Comparison of ENCODE assay signal across 8 mouse cellular contexts in the genomic region with DNA sequence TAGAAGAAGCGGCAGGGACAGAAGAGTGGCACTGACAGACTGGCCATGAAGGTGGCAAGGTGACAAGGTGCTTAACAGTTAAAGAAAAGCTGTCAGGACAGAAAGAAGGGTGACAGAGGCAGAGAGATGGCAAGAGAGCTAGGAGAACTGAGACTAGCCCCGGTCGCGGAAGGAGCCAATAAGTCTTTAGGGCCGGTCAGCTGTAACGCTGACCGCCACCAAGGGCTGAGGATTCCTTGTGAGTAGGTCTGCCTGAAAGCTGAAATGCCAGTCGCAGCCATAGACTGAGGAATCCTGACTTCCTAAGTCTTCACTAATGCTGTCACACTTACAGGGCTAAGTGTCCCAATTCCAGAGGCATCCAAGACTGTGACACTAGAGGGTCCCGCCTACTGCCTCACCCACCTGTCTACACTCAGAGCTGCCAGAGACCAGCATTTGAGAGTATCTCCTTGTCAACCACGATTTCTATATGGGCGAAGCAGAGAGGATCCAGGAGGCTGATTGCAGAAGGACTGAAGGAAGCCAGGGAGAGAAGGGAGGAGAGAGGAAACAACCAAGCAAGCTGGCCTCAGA. TPM values are rescaled to one million over a fixed set of nuclear protein-coding genes. Genes with fewer than 3 reads are reported as not detected.
DNase-seq lines count a peak whose midpoint lies in the region; ATAC-seq lines count a peak whose summit lies in the region.

No protein-coding gene starts in this region.

- ATAC-seq in heart, embryonic 13.5 days (ENCODE audit: extremely low read depth, insufficient number of reproducible peaks, low FRiP score, low TSS enrichment): no peak
- no peak for ATAC-seq in neural tube, embryonic 11.5 days (ENCODE audit: insufficient read depth, low FRiP score, low TSS enrichment)
- 0 out of 2 replicates have a peak, but pooled peaks have one; percentile 20 for ATAC-seq in intestine, embryonic 16.5 days
- ATAC-seq in neural tube, embryonic 15.5 days (ENCODE audit: low FRiP score): peak; percentile 44; the same call in 1 of the 2 replicates

- peak overlapping the region; percentile 57; the same call in 1 of the 2 replicates for H3K9ac ChIP-seq in heart, embryonic 13.5 days
- 0 out of 2 replicates have a peak overlapping the region, but pooled peaks have one; percentile 26 for H3K9ac ChIP-seq in neural tube, embryonic 11.5 days (ENCODE audit: low read length)
- peak overlapping the region; percentile 38; the same call in 1 of the 2 replicates for H3K9ac ChIP-seq in intestine, embryonic 16.5 days (ENCODE audit: low read depth, low read length)
- H3K9ac ChIP-seq in neural tube, embryonic 15.5 days (replicated peaks): 0 out of 2 replicates have a peak overlapping the region, but pooled peaks have one; percentile 17

- H3K4me1 ChIP-seq in heart, embryonic 13.5 days: peaks cover 19% of the 10 kb centered on the region
- peaks cover 7% of the 10 kb centered on the region for H3K4me1 ChIP-seq in neural tube, embryonic 11.5 days (ENCODE audit: control insufficient read depth, insufficient read depth, low read length)
- peaks cover 6% of the 10 kb centered on the region for H3K4me1 ChIP-seq in intestine, embryonic 16.5 days (ENCODE audit: control insufficient read depth, insufficient read depth, low read length)
- peaks cover 15% of the 10 kb centered on the region for H3K4me1 ChIP-seq in neural tube, embryonic 15.5 days

- no peak for DNase-seq in heart, postnatal 4 days
- no peak for DNase-seq in neural tube, embryonic 11.5 days (ENCODE audit: low spot score)
- DNase-seq in neural tube, embryonic 10.5 days (ENCODE audit: extremely low spot score, low spot score): no peak
- DNase-seq in spleen, adult 18-20 months: no peak
- no peak for DNase-seq in embryo, embryonic 11 days

- H3K4me3 ChIP-seq in heart, embryonic 13.5 days: peak overlapping the region; percentile 22; the same call in 1 of the 2 replicates
- H3K4me3 ChIP-seq in neural tube, embryonic 11.5 days (ENCODE audit: low read depth, low read length): no peak overlapping the region
- no peak overlapping the region for H3K4me3 ChIP-seq in intestine, embryonic 16.5 days (ENCODE audit: low read length)
- no peak overlapping the region for H3K4me3 ChIP-seq in neural tube, embryonic 15.5 days (replicated peaks)

- H3K27me3 ChIP-seq in heart, embryonic 13.5 days (replicated peaks): no peaks in the 10 kb centered on the region
- no peaks in the 10 kb centered on the region for H3K27me3 ChIP-seq in neural tube, embryonic 11.5 days (ENCODE audit: control insufficient read depth, insufficient read depth, low read length)
- H3K27me3 ChIP-seq in intestine, embryonic 16.5 days (replicated peaks; ENCODE audit: control insufficient read depth, insufficient read depth, low read length): no peaks in the 10 kb centered on the region
- no peaks in the 10 kb centered on the region for H3K27me3 ChIP-seq in neural tube, embryonic 15.5 days (replicated peaks)

- no peak overlapping the region for H3K27ac ChIP-seq in heart, embryonic 13.5 days (replicated peaks)
- H3K27ac ChIP-seq in neural tube, embryonic 11.5 days (ENCODE audit: low read depth, low read length): no peak overlapping the region
- no peak overlapping the region for H3K27ac ChIP-seq in intestine, embryonic 16.5 days (ENCODE audit: low read length)
- H3K27ac ChIP-seq in neural tube, embryonic 15.5 days (replicated peaks): peak overlapping the region; percentile 65; the same call in 1 of the 2 replicates

- peak overlapping the region; percentile 61 for H3K4me2 ChIP-seq in heart, embryonic 13.5 days
- H3K4me2 ChIP-seq in neural tube, embryonic 11.5 days (ENCODE audit: low read depth): no peak overlapping the region
- peak overlapping the region; percentile 32; the same call in 1 of the 2 replicates for H3K4me2 ChIP-seq in intestine, embryonic 16.5 days (ENCODE audit: low read depth, low read length)
- peak overlapping the region; percentile 47 for H3K4me2 ChIP-seq in neural tube, embryonic 15.5 days

- no peaks in the 10 kb centered on the region for H3K9me3 ChIP-seq in heart, embryonic 13.5 days
- H3K9me3 ChIP-seq in neural tube, embryonic 11.5 days (ENCODE audit: control insufficient read depth, low read length): no peaks in the 10 kb centered on the region
- no peaks in the 10 kb centered on the region for H3K9me3 ChIP-seq in intestine, embryonic 16.5 days (ENCODE audit: control insufficient read depth, low read length)
- no peaks in the 10 kb centered on the region for H3K9me3 ChIP-seq in neural tube, embryonic 15.5 days (replicated peaks)

- 50% methylated on average over 11 of the region's 11 CpGs for WGBS in heart, embryonic 13.5 days
- WGBS in neural tube, embryonic 11.5 days: 77% methylated on average over 11 of the region's 11 CpGs
- WGBS in intestine, embryonic 16.5 days: 63% methylated on average over 11 of the region's 11 CpGs
- WGBS in neural tube, embryonic 15.5 days: 66% methylated on average over 11 of the region's 11 CpGs

- H3K36me3 ChIP-seq in heart, embryonic 13.5 days: no peaks in the 10 kb centered on the region
- no peaks in the 10 kb centered on the region for H3K36me3 ChIP-seq in neural tube, embryonic 11.5 days (ENCODE audit: control insufficient read depth, insufficient read depth, low read length)
- no peaks in the 10 kb centered on the region for H3K36me3 ChIP-seq in intestine, embryonic 16.5 days (ENCODE audit: control insufficient read depth, insufficient read depth, low read length)
- no peaks in the 10 kb centered on the region for H3K36me3 ChIP-seq in neural tube, embryonic 15.5 days

RNA-seq across cellular contexts. Expression of gene Plekhb1, which starts 1.6 kb away (rescaled TPM):
- polyA plus RNA-seq in heart, embryonic 13.5 days (2015; fragmentation: Nextera tagmentation; extraction: Ambion mirVana): 1.8 and 2.4 TPM in 2 replicates
- 1 to 10 TPM in 1 of 2 experiments, under 1 TPM in 1; 0.65 to 1.5 TPM for total RNA-seq in heart, postnatal 4 days (2021)
- 7.9 and 8.4 TPM in 2 replicates for polyA plus RNA-seq in neural tube, embryonic 11.5 days (2014; fragmentation: Nextera tagmentation; extraction: Ambion mirVana)
- polyA plus RNA-seq in intestine, embryonic 16.5 days (2015; fragmentation: Nextera tagmentation; extraction: Ambion mirVana): 15.1 and 15.8 TPM in 2 replicates
- polyA plus RNA-seq in neural tube, embryonic 15.5 days (2015; fragmentation: Nextera tagmentation; extraction: Ambion mirVana): 31.0 and 33.9 TPM in 2 replicates

RNA-seq across cellular contexts. Expression of gene Fam168a, which starts 42.6 kb away (rescaled TPM):
- 27.8 and 33.6 TPM in 2 replicates for polyA plus RNA-seq in heart, embryonic 13.5 days (2015; fragmentation: Nextera tagmentation; extraction: Ambion mirVana)
- 10 to 100 TPM; 55.1 to 58.6 TPM for total RNA-seq in heart, postnatal 4 days (2021)
- polyA plus RNA-seq in neural tube, embryonic 11.5 days (2014; fragmentation: Nextera tagmentation; extraction: Ambion mirVana): 45.2 and 56.6 TPM in 2 replicates
- 21.2 and 24.9 TPM in 2 replicates for polyA plus RNA-seq in intestine, embryonic 16.5 days (2015; fragmentation: Nextera tagmentation; extraction: Ambion mirVana)
- 108 and 119 TPM in 2 replicates for polyA plus RNA-seq in neural tube, embryonic 15.5 days (2015; fragmentation: Nextera tagmentation; extraction: Ambion mirVana)

RNA-seq across cellular contexts. Expression of gene Mrpl48, which starts 55.7 kb away (rescaled TPM):
- 76.8 and 83.0 TPM in 2 replicates for polyA plus RNA-seq in heart, embryonic 13.5 days (2015; fragmentation: Nextera tagmentation; extraction: Ambion mirVana)
- total RNA-seq in heart, postnatal 4 days (2021): 10 to 100 TPM; 74.9 to 78.5 TPM
- 57.4 and 60.8 TPM in 2 replicates for polyA plus RNA-seq in neural tube, embryonic 11.5 days (2014; fragmentation: Nextera tagmentation; extraction: Ambion mirVana)
- 85.9 and 89.2 TPM in 2 replicates for polyA plus RNA-seq in intestine, embryonic 16.5 days (2015; fragmentation: Nextera tagmentation; extraction: Ambion mirVana)
- polyA plus RNA-seq in neural tube, embryonic 15.5 days (2015; fragmentation: Nextera tagmentation; extraction: Ambion mirVana): 82.6 and 85.3 TPM in 2 replicates

RNA-seq across cellular contexts. Expression of gene Rab6a, which starts 56.6 kb away (rescaled TPM):
- polyA plus RNA-seq in heart, embryonic 13.5 days (2015; fragmentation: Nextera tagmentation; extraction: Ambion mirVana): 82.4 and 91.0 TPM in 2 replicates
- total RNA-seq in heart, postnatal 4 days (2021): 10 to 100 TPM; 84.1 to 84.7 TPM
- 194 and 200 TPM in 2 replicates for polyA plus RNA-seq in neural tube, embryonic 11.5 days (2014; fragmentation: Nextera tagmentation; extraction: Ambion mirVana)
- polyA plus RNA-seq in intestine, embryonic 16.5 days (2015; fragmentation: Nextera tagmentation; extraction: Ambion mirVana): 85.7 and 89.7 TPM in 2 replicates
- 253 and 287 TPM in 2 replicates for polyA plus RNA-seq in neural tube, embryonic 15.5 days (2015; fragmentation: Nextera tagmentation; extraction: Ambion mirVana)

Comparison
In these comparisons a context has a peak if more than half of its experiments do, and no peak if none do; other contexts are left out.
1. ATAC-seq: peak in intestine, embryonic 16.5 days (single experiment) and neural tube, embryonic 15.5 days (single experiment); none in heart, embryonic 13.5 days (single experiment) and neural tube, embryonic 11.5 days (single experiment).
2. Peak in every context shown above with its lines, with median percentiles within 50 percentile points of each other: H3K9ac ChIP-seq.